Mouse (Mus musculus) heart, adult 2 months (tissue): ENCODE results near the gene Gpr171. TPM values are rescaled to one million over a fixed set of nuclear protein-coding genes. Genes with fewer than 3 reads are reported as not detected.
A peak's percentile ranks its signal among the peaks of the same experiment; 100 is the strongest.

Experiments used
- DNase-seq, 2 experiments: peaks; one replicate each; pipeline ENCODE4 v3.0.0; 2021
- H3K27ac ChIP-seq: fragments of 200-600 bp; 2 replicates; pipeline ENCODE4 v1.8.1; 2022
- H3K27me3 ChIP-seq: fragments of 200-500 bp; 2 replicates; pipeline ENCODE4 v1.6.1; 2012; ENCODE audit warnings: mild to moderate bottlenecking, low read length, inconsistent platforms, mixed read lengths; ENCODE audit not compliant: control insufficient read depth, insufficient read depth
- H3K36me3 ChIP-seq: fragments of 200-500 bp; 2 replicates; pipeline ENCODE4 v1.6.1; 2012; ENCODE audit warnings: low read length, inconsistent platforms; ENCODE audit not compliant: control insufficient read depth, insufficient read depth
- H3K4me1 ChIP-seq: fragments of 200-500 bp; 2 replicates; pipeline ENCODE4 v1.6.1; 2011; ENCODE audit warnings: low read length; ENCODE audit not compliant: control insufficient read depth, insufficient read depth
- H3K4me3 ChIP-seq: fragments of 200-600 bp; 2 replicates; pipeline ENCODE4 v1.8.1; 2022
- H3K79me2 ChIP-seq: fragments of 200-500 bp; replicated peaks from 2 replicates; pipeline ENCODE4 v1.6.1; 2012; ENCODE audit warnings: mild to moderate bottlenecking, inconsistent platforms, low read length, moderate library complexity, mixed read lengths; ENCODE audit not compliant: control insufficient read depth, insufficient read depth
- H3K9ac ChIP-seq: fragments of 200-500 bp; 2 replicates; pipeline ENCODE4 v1.6.1; 2012; ENCODE audit warnings: low read depth, mild to moderate bottlenecking, control low read depth, inconsistent platforms, low read length, mixed read lengths
- CTCF ChIP-seq: fragments of 200-600 bp; IDR thresholded peaks from 2 replicates; pipeline ENCODE4 v1.8.1; 2022; ENCODE audit warnings: antibody characterized with exemption, mild to moderate bottlenecking, moderate library complexity
- EP300 ChIP-seq: fragments of 200-500 bp; IDR thresholded peaks from 2 replicates; pipeline ENCODE4 v1.6.1; 2011; ENCODE audit warnings: low read depth, low read length, control low read depth; ENCODE audit not compliant: insufficient read depth
- POLR2A ChIP-seq: fragments of 200-500 bp; IDR thresholded peaks from 2 replicates; pipeline ENCODE4 v1.6.1; 2011; ENCODE audit warnings: mild to moderate bottlenecking, low read depth, low read length, control low read depth; ENCODE audit not compliant: insufficient read depth
- WGBS: fragments of 180-500 bp; shearing (Covaris S2); methylation state at CpG from one replicate; pipeline ENCODE4 v1.1.7; 2018; 5-methylcytosine and 5-hydroxymethylcytosine counted together
- intact Hi-C: fragments of 180-260 bp; cut with DNase I; formaldehyde crosslinking; loops from one replicate; pipeline ENCODE4 v1.15.1; 2025
- polyA plus RNA-seq: library from polyadenylated mRNA; depleted of rRNA; stranded (reverse); fragments of >200 nt; gene quantifications from 2 replicates; pipeline ENCODE4 v1.2.3, GENCODE M21; 2012
- total RNA-seq, 2 experiments: library from RNA; stranded (reverse); gene quantifications; 2 replicates each; pipeline ENCODE4 v1.2.3; 2021

Gene Gpr171
- total and polyA plus RNA-seq, 3 experiments = 0.23 to 0.31 (median 0.30) TPM

DNA sequence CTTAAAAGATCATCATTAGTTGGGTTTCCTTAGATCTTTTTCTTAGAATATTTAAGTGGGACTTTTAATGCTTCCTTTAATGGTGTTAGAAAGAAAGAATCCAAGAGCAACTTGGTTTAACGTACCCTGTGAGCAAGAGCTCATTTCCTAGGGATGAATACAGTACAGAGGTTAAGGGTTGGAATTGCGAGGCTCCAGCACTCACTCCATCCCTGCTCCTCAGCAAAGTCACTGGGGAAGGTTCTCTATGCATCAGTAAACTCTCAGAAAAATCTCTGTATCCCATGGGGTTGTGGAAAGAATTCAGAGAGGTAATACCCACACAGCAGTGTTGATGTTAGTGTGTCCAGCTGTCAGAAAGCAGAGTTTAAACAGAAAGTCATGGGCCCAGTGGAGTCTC lies 38.5 kb upstream of the Gpr171 start:
- no peak for DNase-seq
- no peak overlapping the region for H3K4me3 ChIP-seq
- intact Hi-C loops = no loop called here
- 90% methylated on average over 2 of the region's 2 CpGs for WGBS
- no peak for TF ChIP-seq EP300
- TF ChIP-seq CTCF = no peak
- TF ChIP-seq POLR2A = no peak
- no peak overlapping the region for H3K27ac ChIP-seq
- no peak overlapping the region for H3K9ac ChIP-seq
- no peaks in the 10 kb centered on the region for H3K36me3 ChIP-seq
- no peaks in the 10 kb centered on the region for H3K79me2 ChIP-seq
- H3K4me1 ChIP-seq = no peaks in the 10 kb centered on the region
- H3K27me3 ChIP-seq = no peaks in the 10 kb centered on the region

DNA sequence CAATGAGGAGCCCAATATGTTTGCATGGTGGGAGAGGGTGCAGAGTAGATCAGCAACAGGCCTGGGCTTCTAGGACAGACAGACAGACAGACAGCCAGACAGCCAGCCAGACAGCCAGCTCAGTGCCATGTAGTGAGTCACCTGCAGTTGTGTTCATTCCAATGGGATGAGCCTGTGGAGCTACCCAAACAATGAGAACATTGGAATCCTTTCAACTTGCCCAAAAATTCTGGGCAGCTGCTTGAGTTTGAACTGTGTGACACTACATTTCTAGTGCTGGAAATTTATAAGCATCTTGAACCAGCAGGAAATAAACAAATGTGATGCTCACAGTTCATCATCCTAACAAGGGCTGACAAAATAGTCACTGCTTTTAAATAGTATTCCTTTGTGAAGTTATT lies 38.0 kb upstream of the Gpr171 start:
- DNase-seq = no peak
- no peak overlapping the region for H3K4me3 ChIP-seq
- H3K27me3 ChIP-seq = no peaks in the 10 kb centered on the region
- no peaks in the 10 kb centered on the region for H3K79me2 ChIP-seq
- intact Hi-C loops = no loop called here
- no peak overlapping the region for H3K27ac ChIP-seq
- no peak for TF ChIP-seq POLR2A
- H3K36me3 ChIP-seq = no peaks in the 10 kb centered on the region
- H3K9ac ChIP-seq = no peak overlapping the region
- no peaks in the 10 kb centered on the region for H3K4me1 ChIP-seq

GRCm38 (mm10) chr3:59138946-59139468 lies 37.4 kb upstream of the Gpr171 start:
- Histone ChIP-seq H3K79me2 (no peaks in the 10 kb centered on the region), H3K27me3 (no peaks in the 10 kb centered on the region), H3K9ac (no peak overlapping the region), H3K36me3 (no peaks in the 10 kb centered on the region), H3K4me1 (no peaks in the 10 kb centered on the region), H3K4me3 (no peak overlapping the region), H3K27ac (no peak overlapping the region)
- no peak for DNase-seq
- 45% methylated on average over 12 of the region's 12 CpGs for WGBS
- intact Hi-C loops = no loop called here
- TF ChIP-seq EP300 = no peak
- TF ChIP-seq POLR2A = no peak

DNA sequence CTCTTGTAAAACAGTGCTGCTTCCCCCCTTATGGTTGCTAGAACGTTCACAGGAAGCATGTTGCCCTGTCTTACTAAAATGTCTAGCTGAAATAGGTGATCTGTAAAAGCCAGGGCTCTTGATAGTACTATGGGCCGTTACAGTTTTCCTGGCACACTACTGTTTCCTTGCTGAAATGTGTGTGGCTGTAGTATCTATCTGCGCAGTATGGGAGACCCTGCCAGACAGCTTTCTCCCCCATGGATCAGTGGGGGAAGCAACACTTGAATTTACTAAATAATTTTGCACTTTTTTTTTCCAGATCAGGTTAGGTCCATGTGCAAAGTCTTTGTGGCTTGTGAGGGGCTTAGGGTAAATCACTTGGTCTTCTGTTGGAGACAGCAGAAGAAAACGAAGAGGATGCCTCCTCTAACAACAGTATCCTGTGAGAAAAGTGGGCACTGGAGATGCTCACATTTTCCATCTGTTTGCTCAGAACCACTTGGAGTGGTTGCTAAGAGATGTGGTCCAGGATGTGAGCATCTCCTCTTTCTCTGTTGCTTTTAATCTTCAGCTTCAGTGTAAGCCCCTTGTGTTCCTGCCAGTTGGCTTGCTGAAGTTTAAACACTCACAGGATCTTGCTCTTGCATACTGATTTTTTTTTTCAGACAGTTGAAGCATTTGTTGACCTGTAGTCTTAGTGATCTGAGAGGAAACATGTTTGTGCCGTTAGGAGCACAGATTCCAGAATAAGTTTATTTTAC lies 34.5 kb upstream of the Gpr171 start:
- TF ChIP-seq CTCF (no peak), POLR2A (no peak), EP300 (no peak)
- WGBS = 62% methylated on average over 5 of the region's 5 CpGs
- H3K79me2 ChIP-seq = no peaks in the 10 kb centered on the region
- H3K27me3 ChIP-seq = no peaks in the 10 kb centered on the region
- intact Hi-C loops = no loop called here
- H3K9ac ChIP-seq = no peak overlapping the region
- DNase-seq = no peak
- no peak overlapping the region for H3K4me3 ChIP-seq
- peaks cover 2% of the 10 kb centered on the region; the same call in 1 of the 2 replicates for H3K4me1 ChIP-seq
- H3K27ac ChIP-seq = no peak overlapping the region
- no peaks in the 10 kb centered on the region for H3K36me3 ChIP-seq

GRCm38 (mm10) chr3:59133189-59133588 lies 31.6 kb upstream of the Gpr171 start:
- TF ChIP-seq EP300 (no peak), CTCF (no peak), POLR2A (no peak)
- no peaks in the 10 kb centered on the region for H3K79me2 ChIP-seq

GRCm38 (mm10) chr3:59131966-59132365 lies 30.3 kb upstream of the Gpr171 start:
- Histone ChIP-seq H3K4me1 (peaks cover 2% of the 10 kb centered on the region; the same call in 1 of the 2 replicates), H3K36me3 (no peaks in the 10 kb centered on the region), H3K27me3 (no peaks in the 10 kb centered on the region), H3K9ac (no peak overlapping the region), H3K79me2 (no peaks in the 10 kb centered on the region), H3K27ac (peak overlapping the region; percentile 7; the same call in 1 of the 2 replicates), H3K4me3 (no peak overlapping the region)
- intact Hi-C loops = no loop called here
- no peak for DNase-seq
- TF ChIP-seq CTCF (no peak), EP300 (no peak), POLR2A (no peak)
- 51% methylated on average over 4 of the region's 4 CpGs for WGBS

More at GRCm38 (mm10) chr3:59133189-59133588, 31.6 kb upstream of the Gpr171 start:
- no peak for DNase-seq
- H3K4me3 ChIP-seq = no peak overlapping the region
- no peak overlapping the region for H3K27ac ChIP-seq
- 55% methylated on average over 5 of the region's 5 CpGs for WGBS
- H3K4me1 ChIP-seq = peaks cover 2% of the 10 kb centered on the region; the same call in 1 of the 2 replicates
- H3K27me3 ChIP-seq = no peaks in the 10 kb centered on the region
- H3K36me3 ChIP-seq = no peaks in the 10 kb centered on the region
- no peak overlapping the region for H3K9ac ChIP-seq
- intact Hi-C loops = no loop called here
